Mouse (Mus musculus) thymus, postnatal 10 days (tissue): Measurements from ENCODE around the gene Uck2.

Experiments used
- DNase-seq, 2 experiments: peaks; one replicate each; pipeline ENCODE4 v3.0.0; 2021; ENCODE audit warnings: low spot score in 2 of 2

The Uck2 gene

DNA sequence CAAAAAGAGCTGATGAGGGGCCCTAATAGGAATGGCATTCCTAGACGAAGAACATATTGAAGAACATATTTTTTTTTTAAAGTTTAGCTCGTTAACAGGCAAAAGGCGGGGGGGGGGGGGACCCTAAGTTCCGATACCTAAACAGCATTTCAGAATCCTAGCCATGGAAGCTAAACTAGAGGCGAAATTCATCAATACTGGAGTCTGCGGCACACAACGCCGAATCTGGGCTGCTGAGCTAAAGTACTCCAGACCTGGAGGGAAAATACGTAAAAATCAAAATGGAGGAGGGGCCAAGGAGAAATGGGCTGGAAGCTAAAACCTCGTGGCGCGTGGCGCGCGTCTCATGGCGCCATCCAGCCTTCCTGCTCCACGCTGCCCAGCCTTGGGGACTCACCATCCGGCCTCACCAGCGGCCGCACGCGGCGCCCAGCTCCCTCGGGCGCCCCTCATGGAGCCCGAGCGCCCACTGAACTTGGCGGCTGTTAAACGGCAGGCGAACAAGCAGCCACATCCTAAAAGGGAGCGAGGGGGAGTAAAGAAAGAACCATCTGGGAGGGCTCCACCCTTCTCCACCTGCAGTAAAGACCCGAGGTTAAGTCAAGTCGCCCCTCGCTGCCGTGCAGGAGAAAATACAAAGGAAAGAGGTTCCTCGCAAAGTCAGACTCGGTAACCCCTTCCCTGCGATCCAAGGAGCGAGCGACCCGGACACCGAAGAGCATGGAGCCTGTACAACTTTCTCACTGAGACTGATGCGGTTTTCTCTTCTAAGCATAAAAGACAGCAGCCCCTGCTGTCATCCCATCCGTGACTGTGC, 1.5 kb downstream of the Uck2 start:
- peak; percentile 60 to 62 for DNase-seq

- no peak for DNase-seq
Measured at GRCm38 (mm10) chr1:167282768-167283167, 2.4 kb downstream of the Uck2 start.

- no peak for DNase-seq
Measured at GRCm38 (mm10) chr1:167282112-167282511, 3.0 kb downstream of the Uck2 start.

- no peak for DNase-seq
Measured at GRCm38 (mm10) chr1:167280061-167280460, 5.1 kb downstream of the Uck2 start.

- no peak for DNase-seq
Measured at GRCm38 (mm10) chr1:167279160-167279715, 5.9 kb downstream of the Uck2 start.

DNA sequence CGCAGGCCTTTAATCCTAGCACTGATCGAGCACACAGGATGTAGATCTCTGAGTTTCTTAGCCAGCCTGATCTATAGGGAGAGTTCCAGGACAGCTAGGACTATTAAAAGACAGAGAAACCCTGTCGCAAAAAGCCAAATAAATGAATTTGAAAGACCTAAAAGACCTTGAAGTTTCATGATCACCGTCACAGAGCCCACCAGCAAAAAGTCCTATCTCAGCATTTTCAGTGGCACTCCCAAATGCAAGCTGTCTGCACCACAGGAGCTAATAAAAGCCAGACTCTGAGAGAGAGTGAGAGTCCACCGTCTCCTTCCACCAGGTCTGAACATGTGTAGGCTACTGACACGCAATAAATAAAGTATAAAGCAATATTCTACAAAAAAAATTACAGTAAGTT, 6.7 kb downstream of the Uck2 start:
- no peak for DNase-seq

GRCm38 (mm10) chr1:167274646-167275390, 10.3 kb downstream of the Uck2 start:
- DNase-seq: no peak

DNA sequence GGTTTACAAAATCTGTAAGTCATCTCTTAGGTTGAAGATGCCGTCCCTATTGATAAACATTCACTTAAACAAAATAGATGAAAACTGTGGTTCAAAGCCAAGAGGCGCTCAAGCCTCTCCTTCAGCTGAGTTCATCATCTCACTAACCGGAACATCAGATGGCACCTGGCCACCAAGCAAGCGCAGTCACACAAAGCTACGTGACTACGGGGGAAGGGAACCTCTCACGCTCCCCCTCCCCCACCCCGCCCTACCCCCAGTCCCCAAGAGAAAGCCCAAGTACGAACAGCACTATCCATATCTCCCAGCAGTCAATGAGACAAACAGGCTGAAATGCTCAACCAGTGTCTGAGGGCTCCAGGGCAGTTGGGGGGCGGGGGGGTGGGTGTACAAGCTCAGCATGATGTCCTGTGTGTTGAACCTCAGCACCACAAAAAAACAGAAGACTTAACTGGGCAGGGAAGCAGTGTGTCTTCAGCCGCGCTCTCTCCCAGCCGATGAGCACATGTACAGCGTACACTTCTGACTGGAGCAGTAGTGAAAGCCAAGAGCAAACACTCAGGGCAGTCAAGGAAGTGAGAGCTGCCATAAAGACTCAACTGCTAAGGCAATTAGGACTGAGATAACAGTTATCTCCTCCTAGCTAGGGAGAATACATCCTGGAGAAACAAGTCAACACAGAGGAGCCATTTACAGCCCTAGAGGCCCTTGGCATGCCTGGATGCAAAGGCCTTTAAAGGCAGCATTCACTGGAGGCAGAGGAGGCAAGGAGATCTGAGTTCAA, 11.5 kb downstream of the Uck2 start:
- no peak for DNase-seq

DNA sequence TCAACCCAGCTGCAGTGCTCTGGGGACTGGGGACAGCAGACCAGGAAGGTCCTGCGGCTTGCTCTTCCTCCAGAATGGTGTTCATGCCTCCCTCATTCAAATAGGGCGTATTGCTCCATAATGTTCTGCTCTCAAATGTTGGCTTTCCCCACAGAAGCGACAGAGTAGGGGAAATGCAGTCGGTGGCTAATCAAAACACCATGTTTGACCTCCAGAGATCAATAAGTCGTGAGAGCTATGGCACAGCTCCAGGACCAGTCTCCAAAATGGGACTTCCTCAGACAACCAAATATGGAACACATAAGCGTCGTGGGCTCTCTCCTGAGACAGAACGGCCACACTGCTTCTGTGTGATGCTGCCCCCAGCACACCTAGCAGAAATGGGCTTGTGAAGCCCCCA, 13.3 kb downstream of the Uck2 start:
- DNase-seq: no peak

GRCm38 (mm10) chr1:167271304-167271703, 13.8 kb downstream of the Uck2 start:
- no peak for DNase-seq

GRCm38 (mm10) chr1:167270342-167271111, 14.6 kb downstream of the Uck2 start:
- DNase-seq: peak; percentile 54 to 58

DNA sequence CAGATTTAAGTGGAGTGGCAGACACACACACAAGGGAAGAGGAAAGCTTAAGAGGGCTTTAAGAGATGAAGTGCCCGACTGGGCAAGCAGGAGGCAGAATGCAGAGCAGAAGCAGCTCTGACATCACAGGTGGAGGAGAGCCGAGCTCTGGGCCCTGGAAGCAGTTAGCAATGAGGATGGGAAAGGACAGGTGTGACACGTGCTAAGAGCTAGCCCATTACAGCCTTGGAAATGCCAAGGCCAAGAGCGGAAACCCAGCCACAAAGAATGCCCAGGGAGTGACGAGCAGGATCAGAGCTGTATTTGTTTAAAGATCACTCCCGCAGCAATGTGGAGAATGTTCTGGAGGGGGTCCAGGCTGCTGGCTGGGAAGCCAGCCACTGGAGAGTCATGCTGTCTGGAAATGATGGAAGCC, 15.3 kb downstream of the Uck2 start:
- DNase-seq: no peak

GRCm38 (mm10) chr1:167269350-167269811, 15.7 kb downstream of the Uck2 start:
- DNase-seq: no peak

GRCm38 (mm10) chr1:167268360-167269063, 16.6 kb downstream of the Uck2 start:
- DNase-seq: no peak

- no peak for DNase-seq
Measured at GRCm38 (mm10) chr1:167266720-167267119, 18.4 kb downstream of the Uck2 start.

DNA sequence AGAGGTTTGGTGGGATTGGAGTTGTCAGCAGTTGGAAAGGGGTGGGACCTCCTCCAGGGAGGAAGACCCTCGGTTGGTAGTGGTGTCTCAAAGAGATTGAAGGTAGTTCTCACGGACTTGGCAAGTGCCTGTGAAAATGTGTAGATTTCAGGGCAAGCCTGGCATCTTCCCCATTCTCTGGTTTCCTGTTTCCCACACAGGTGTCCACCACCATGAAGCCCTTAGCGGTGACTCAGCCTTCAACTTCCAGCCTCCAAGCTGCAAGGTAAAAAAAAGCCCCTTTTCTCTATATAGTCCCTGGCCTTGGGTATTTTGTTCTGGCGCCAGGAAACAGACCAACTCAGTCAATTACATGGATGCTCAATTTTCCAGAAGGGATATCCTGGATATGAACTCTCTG, 19.8 kb downstream of the Uck2 start:
- DNase-seq: no peak

DNA sequence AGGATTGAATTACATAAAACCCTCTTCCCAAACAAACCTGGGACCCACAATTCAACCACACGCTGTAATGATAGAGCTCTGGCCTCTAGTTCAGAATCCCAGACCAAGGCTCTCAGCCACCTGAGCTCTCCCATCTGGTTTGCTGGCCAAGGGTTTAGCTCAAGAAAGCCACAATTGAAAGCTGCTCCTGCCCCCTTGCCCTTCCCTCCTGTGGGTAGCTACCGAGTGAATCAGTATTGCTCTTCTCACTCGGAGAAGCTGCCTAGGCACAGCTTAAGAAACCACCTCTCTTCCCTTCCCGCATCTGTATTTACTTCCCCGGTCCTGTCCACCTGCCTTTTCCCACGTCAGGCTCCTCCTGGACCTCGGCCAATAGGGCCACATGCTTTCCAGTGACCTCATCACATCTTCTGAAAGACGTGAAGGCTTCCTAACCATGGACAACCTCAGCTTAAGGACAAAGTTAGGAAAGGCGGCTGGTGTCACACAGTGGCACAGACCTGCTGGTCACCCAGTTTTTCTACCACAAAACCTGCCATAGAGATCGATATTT, 22.6 kb downstream of the Uck2 start:
- no peak for DNase-seq

DNA sequence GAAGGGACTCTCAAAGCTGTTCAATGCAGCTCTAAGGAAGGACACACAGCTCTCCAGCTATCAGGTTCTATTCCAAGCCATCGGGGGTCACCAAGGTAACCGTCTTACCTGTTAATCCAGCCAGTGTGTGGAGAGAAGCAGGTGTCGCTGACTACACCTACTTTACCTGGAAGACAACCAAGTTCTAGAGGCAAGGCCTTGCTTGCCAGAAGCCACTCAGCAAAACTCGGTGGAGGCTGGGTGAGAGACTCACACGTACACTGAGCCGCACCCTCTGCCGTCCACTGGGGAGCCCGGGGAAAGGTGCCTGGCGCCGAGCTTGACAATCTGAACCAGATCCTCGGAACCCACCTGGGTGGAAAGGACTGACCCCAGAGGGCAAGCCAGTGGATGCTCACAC, 23.4 kb downstream of the Uck2 start:
- DNase-seq: no peak

- DNase-seq: no peak
Measured at GRCm38 (mm10) chr1:167259702-167260101, 25.4 kb downstream of the Uck2 start.

DNA sequence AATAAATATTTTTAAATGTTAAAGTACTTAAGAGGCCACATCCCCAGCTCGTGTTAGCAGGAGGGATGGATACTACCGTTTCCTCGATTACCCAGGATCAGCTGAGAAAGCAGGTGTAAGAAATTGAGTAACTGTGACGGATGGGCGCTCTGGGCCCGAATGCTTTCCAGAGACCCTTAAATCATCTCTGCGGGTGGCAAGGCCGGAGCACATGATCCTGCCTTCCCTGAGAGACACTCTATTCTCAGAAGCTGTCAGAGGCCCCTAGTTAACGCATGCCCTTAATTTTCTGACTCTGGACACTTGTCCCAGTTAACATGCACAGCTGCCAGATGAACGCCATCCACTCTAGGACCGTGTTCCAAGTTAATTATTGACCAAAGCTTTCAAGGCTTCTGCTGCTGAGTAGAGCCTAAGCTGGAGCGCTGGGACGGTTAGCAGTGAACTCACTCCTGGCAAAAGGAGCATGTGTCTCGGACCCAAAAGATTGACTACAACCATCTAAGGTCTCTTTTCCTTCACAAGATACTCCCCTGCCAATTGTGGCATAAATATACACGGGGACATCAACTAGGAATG, 28.3 kb downstream of the Uck2 start:
- DNase-seq: no peak
